Mouse (Mus musculus) liver, postnatal 0 days (tissue): ENCODE measurements around the gene Tcap. TPM values are rescaled to one million over a fixed set of nuclear protein-coding genes. Genes with fewer than 3 reads are reported as not detected.

ENCODE experiments used
- ATAC-seq: fragments of 200-750 bp; cut with Nextera tagmentation; 2 replicates; pipeline ENCODE4 v1.8.0; 2017; ENCODE audit warnings: mild to moderate bottlenecking, moderate library complexity
- DNase-seq: peaks from one replicate; pipeline ENCODE4 v3.0.0-alpha.2; 2016
- H3K27ac ChIP-seq: fragments of 300-500 bp; sonication (generic); 2 replicates; pipeline ENCODE4 v1.5.1; 2014; ENCODE audit warnings: antibody characterized with exemption, moderate library complexity, mild to moderate bottlenecking, low read depth
- H3K27me3 ChIP-seq: fragments of 300-500 bp; sonication (generic); 2 replicates; pipeline ENCODE4 v1.6.1; 2014; ENCODE audit warnings: low read length, control low read depth, mixed read lengths; ENCODE audit not compliant: insufficient read depth
- H3K36me3 ChIP-seq: fragments of 300-500 bp; sonication (generic); replicated peaks from 2 replicates; pipeline ENCODE4 v1.6.1; 2014; ENCODE audit warnings: mild to moderate bottlenecking, control low read depth, low read length, moderate library complexity, mixed read lengths; ENCODE audit not compliant: insufficient read depth
- H3K4me1 ChIP-seq: fragments of 300-500 bp; sonication (generic); 2 replicates; pipeline ENCODE4 v1.6.1; 2014; ENCODE audit warnings: antibody characterized with exemption, mild to moderate bottlenecking, control low read depth; ENCODE audit not compliant: insufficient read depth
- H3K4me2 ChIP-seq: fragments of 300-500 bp; sonication (generic); 2 replicates; pipeline ENCODE4 v1.6.1; 2014; ENCODE audit warnings: low read depth, mild to moderate bottlenecking, low read length, moderate library complexity, mixed read lengths
- H3K4me3 ChIP-seq: fragments of 300-500 bp; sonication (generic); 2 replicates; pipeline ENCODE4 v1.5.1; 2014; ENCODE audit warnings: low read depth, low read length
- H3K9ac ChIP-seq: fragments of 300-500 bp; sonication (generic); replicated peaks from 2 replicates; pipeline ENCODE4 v1.6.1; 2014; ENCODE audit warnings: mild to moderate bottlenecking, moderate library complexity
- H3K9me3 ChIP-seq: fragments of 300-500 bp; sonication (generic); 2 replicates; pipeline ENCODE4 v1.6.1; 2016; ENCODE audit warnings: mild to moderate bottlenecking, control low read depth, low read length, mixed read lengths
- CTCF ChIP-seq: sonication (generic); IDR thresholded peaks from 2 replicates; pipeline ENCODE4 v1.5.1; 2016; ENCODE audit warnings: antibody characterized with exemption, low read depth
- EP300 ChIP-seq: IDR thresholded peaks from 2 replicates; pipeline ENCODE4 v1.6.1; 2016; ENCODE audit warnings: antibody characterized with exemption, low read depth, mild to moderate bottlenecking
- WGBS: fragments of 180-500 bp; shearing (Covaris S2); extraction: QIAGEN DNeasy Blood & Tissue Kit; methylation state at CpG from one replicate; pipeline ENCODE4 v1.1.7; 2014; ENCODE audit not compliant: insufficient replicate concordance; 5-methylcytosine and 5-hydroxymethylcytosine counted together
- polyA plus RNA-seq: library from polyadenylated mRNA; unstranded; fragments of >200 nt; fragmentation: Nextera tagmentation; extraction: Ambion mirVana; gene quantifications from 2 replicates; pipeline ENCODE4 v1.2.1, GENCODE M21; 2015

Gene Tcap
- polyA plus RNA-seq, 1 experiment from 2014 or later: 0.26 TPM

GRCm38 (mm10) chr11:98384216-98384615 lies 605 bp downstream of the Tcap start:
- no peaks in the 10 kb centered on the region for H3K4me1 ChIP-seq
- 66% methylated on average over 19 of the region's 20 CpGs for WGBS
- H3K36me3 ChIP-seq: peaks cover 10% of the 10 kb centered on the region
- TF ChIP-seq CTCF (no peak), EP300 (no peak)
- DNase-seq: no peak
- no peak overlapping the region for H3K4me3 ChIP-seq
- H3K9me3 ChIP-seq: no peaks in the 10 kb centered on the region
- H3K27me3 ChIP-seq: peaks cover 25% of the 10 kb centered on the region
- H3K9ac ChIP-seq: no peak overlapping the region
- no peak overlapping the region for H3K27ac ChIP-seq
- H3K4me2 ChIP-seq: no peak overlapping the region
- ATAC-seq: no peak

- Histone ChIP-seq H3K4me2 (no peak overlapping the region), H3K36me3 (peaks cover 6% of the 10 kb centered on the region), H3K27ac (no peak overlapping the region), H3K9me3 (no peaks in the 10 kb centered on the region), H3K27me3 (peaks cover 27% of the 10 kb centered on the region), H3K9ac (no peak overlapping the region), H3K4me3 (no peak overlapping the region), H3K4me1 (no peaks in the 10 kb centered on the region)
- WGBS: 54% methylated on average over 8 of the region's 8 CpGs
- DNase-seq (no peak), ATAC-seq (peak; percentile 35; the same call in 1 of the 2 replicates)
- TF ChIP-seq EP300 (no peak), CTCF (no peak)
These were observed 1.4 kb downstream of the Tcap start for GRCm38 (mm10) chr11:98384721-98385637.

GRCm38 (mm10) chr11:98385638-98386585 lies 2.3 kb downstream of the Tcap start, which contains the start of gene Pnmt:
Gene Pnmt, plus strand, starts transcription at chr11:98386450.
- Histone ChIP-seq H3K4me3 (no peak within 1 kb of the TSS), H3K9ac (no peak within 1 kb of the TSS), H3K9me3 (no peaks in the 10 kb centered on the region), H3K4me2 (no peak within 1 kb of the TSS), H3K27me3 (peaks cover 29% of the 10 kb centered on the region), H3K36me3 (no peaks in the 10 kb centered on the region; the same call in 1 of the 2 replicates), H3K4me1 (no peaks in the 10 kb centered on the region), H3K27ac (no peak within 1 kb of the TSS)
- TF ChIP-seq CTCF: no peak
- 46% methylated on average over 25 of the region's 25 CpGs for WGBS
- DNase-seq: no peak
- ATAC-seq: no peak

- TF ChIP-seq EP300 (no peak), CTCF (no peak)
- peaks cover 29% of the 10 kb centered on the region for H3K27me3 ChIP-seq
- H3K9me3 ChIP-seq: no peaks in the 10 kb centered on the region
- no peak overlapping the region for H3K9ac ChIP-seq
- 18% methylated on average over 24 of the region's 24 CpGs for WGBS
- H3K4me3 ChIP-seq: no peak overlapping the region
- ATAC-seq (no peak), DNase-seq (no peak)
- H3K4me2 ChIP-seq: no peak overlapping the region
- no peaks in the 10 kb centered on the region for H3K4me1 ChIP-seq
- H3K36me3 ChIP-seq: no peaks in the 10 kb centered on the region
- H3K27ac ChIP-seq: no peak overlapping the region
These were observed 3.0 kb downstream of the Tcap start for GRCm38 (mm10) chr11:98386596-98386995.

GRCm38 (mm10) chr11:98387056-98387577 lies 3.5 kb downstream of the Tcap start:
- Histone ChIP-seq H3K4me3 (no peak overlapping the region), H3K36me3 (no peaks in the 10 kb centered on the region), H3K9ac (no peak overlapping the region), H3K4me1 (peaks cover 4% of the 10 kb centered on the region; the same call in 1 of the 2 replicates), H3K27ac (no peak overlapping the region), H3K9me3 (no peaks in the 10 kb centered on the region), H3K27me3 (peaks cover 29% of the 10 kb centered on the region), H3K4me2 (no peak overlapping the region)
- DNase-seq (no peak), ATAC-seq (no peak)
- no peak for TF ChIP-seq CTCF
- no peak for TF ChIP-seq EP300
- 46% methylated on average over 14 of the region's 14 CpGs for WGBS
